Mouse (Mus musculus): ENCODE data around the gene Inip. TPM values are rescaled to one million over a fixed set of nuclear protein-coding genes. Genes with fewer than 3 reads are reported as not detected.

Inip gene
- polyA plus RNA-seq, 1 experiment from 2014 or later = 16.7 TPM

GRCm38 (mm10) chr4:59787126-59787525, 14.3 kb downstream of the Inip start:
- Histone ChIP-seq H3K4me2 (replicated peaks; ENCODE audit: low read depth) (no peak overlapping the region), H3K9me3 (ENCODE audit: control insufficient read depth) (no peaks in the 10 kb centered on the region), H3K27me3 (replicated peaks; ENCODE audit: control insufficient read depth, insufficient read depth, low read length) (no peaks in the 10 kb centered on the region), H3K27ac (ENCODE audit: low read depth, low read length) (no peak overlapping the region), H3K4me1 (replicated peaks; ENCODE audit: control insufficient read depth, insufficient read depth, low read length) (no peaks in the 10 kb centered on the region), H3K36me3 (ENCODE audit: control insufficient read depth, insufficient read depth) (no peaks in the 10 kb centered on the region), H3K4me3 (ENCODE audit: low read depth, low read length) (no peak overlapping the region), H3K9ac (ENCODE audit: low read depth, low read length) (no peak overlapping the region)
- TF ChIP-seq CTCF (IDR thresholded peaks at IDR 0.05; ENCODE audit: low read depth) = no peak
- no peak for ATAC-seq
- WGBS = 71% methylated on average over 6 of the region's 6 CpGs

- Histone ChIP-seq H3K36me3 (ENCODE audit: control insufficient read depth, insufficient read depth) (no peaks in the 10 kb centered on the region), H3K9me3 (ENCODE audit: control insufficient read depth) (no peaks in the 10 kb centered on the region), H3K27me3 (replicated peaks; ENCODE audit: control insufficient read depth, insufficient read depth, low read length) (no peaks in the 10 kb centered on the region), H3K9ac (ENCODE audit: low read depth, low read length) (no peak overlapping the region), H3K4me1 (replicated peaks; ENCODE audit: control insufficient read depth, insufficient read depth, low read length) (no peaks in the 10 kb centered on the region), H3K4me2 (replicated peaks; ENCODE audit: low read depth) (no peak overlapping the region), H3K27ac (ENCODE audit: low read depth, low read length) (no peak overlapping the region), H3K4me3 (ENCODE audit: low read depth, low read length) (no peak overlapping the region)
- WGBS = under 1% methylated on average over 7 of the region's 7 CpGs
- TF ChIP-seq CTCF (IDR thresholded peaks at IDR 0.05; ENCODE audit: low read depth) = peak; percentile 96
- ATAC-seq = no peak
These were observed 14.7 kb downstream of the Inip start for GRCm38 (mm10) chr4:59786661-59787060.

- no peak for ATAC-seq
- Histone ChIP-seq H3K4me2 (replicated peaks; ENCODE audit: low read depth) (no peak overlapping the region), H3K9ac (ENCODE audit: low read depth, low read length) (no peak overlapping the region), H3K4me1 (replicated peaks; ENCODE audit: control insufficient read depth, insufficient read depth, low read length) (no peaks in the 10 kb centered on the region), H3K27ac (ENCODE audit: low read depth, low read length) (no peak overlapping the region), H3K9me3 (ENCODE audit: control insufficient read depth) (no peaks in the 10 kb centered on the region), H3K4me3 (ENCODE audit: low read depth, low read length) (no peak overlapping the region), H3K36me3 (ENCODE audit: control insufficient read depth, insufficient read depth) (no peaks in the 10 kb centered on the region), H3K27me3 (replicated peaks; ENCODE audit: control insufficient read depth, insufficient read depth, low read length) (no peaks in the 10 kb centered on the region)
- WGBS = 13% methylated on average over 2 of the region's 2 CpGs
- TF ChIP-seq CTCF (IDR thresholded peaks at IDR 0.05; ENCODE audit: low read depth) = no peak
These were observed 16.0 kb downstream of the Inip start for GRCm38 (mm10) chr4:59785412-59785811.

GRCm38 (mm10) chr4:59783685-59784279, 17.6 kb downstream of the Inip start:
- Histone ChIP-seq H3K9me3 (ENCODE audit: control insufficient read depth) (no peaks in the 10 kb centered on the region), H3K4me2 (replicated peaks; ENCODE audit: low read depth) (peak overlapping the region; percentile 80), H3K9ac (ENCODE audit: low read depth, low read length) (peak overlapping the region; percentile 81), H3K36me3 (ENCODE audit: control insufficient read depth, insufficient read depth) (no peaks in the 10 kb centered on the region), H3K4me1 (replicated peaks; ENCODE audit: control insufficient read depth, insufficient read depth, low read length) (no peaks in the 10 kb centered on the region), H3K4me3 (ENCODE audit: low read depth, low read length) (peak overlapping the region; percentile 99), H3K27me3 (replicated peaks; ENCODE audit: control insufficient read depth, insufficient read depth, low read length) (no peaks in the 10 kb centered on the region), H3K27ac (ENCODE audit: low read depth, low read length) (no peak overlapping the region; the same call in 1 of the 2 replicates)
- whole genome bisulfite sequencing = under 1% methylated on average over 36 of the region's 36 CpGs
- TF ChIP-seq CTCF (IDR thresholded peaks at IDR 0.05; ENCODE audit: low read depth) = no peak
- ATAC-seq = peak; percentile 97

- peak; percentile 42 for ATAC-seq
- no peaks in the 10 kb centered on the region for H3K4me1 ChIP-seq (replicated peaks; ENCODE audit: control insufficient read depth, insufficient read depth, low read length)
- H3K9me3 ChIP-seq (ENCODE audit: control insufficient read depth) = no peaks in the 10 kb centered on the region
- peak overlapping the region; percentile 81 for H3K9ac ChIP-seq (ENCODE audit: low read depth, low read length)
- no peak for TF ChIP-seq CTCF (IDR thresholded peaks at IDR 0.05; ENCODE audit: low read depth)
- under 1% methylated on average over 47 of the region's 47 CpGs for WGBS
- no peaks in the 10 kb centered on the region for H3K36me3 ChIP-seq (ENCODE audit: control insufficient read depth, insufficient read depth)
- H3K27me3 ChIP-seq (replicated peaks; ENCODE audit: control insufficient read depth, insufficient read depth, low read length) = no peaks in the 10 kb centered on the region
- peak overlapping the region; percentile 80 for H3K4me2 ChIP-seq (replicated peaks; ENCODE audit: low read depth)
- H3K27ac ChIP-seq (ENCODE audit: low read depth, low read length) = no peak overlapping the region; the same call in 1 of the 2 replicates
- peak overlapping the region; percentile 99 for H3K4me3 ChIP-seq (ENCODE audit: low read depth, low read length)
These were observed 18.3 kb downstream of the Inip start for GRCm38 (mm10) chr4:59782853-59783684.

- no peak overlapping the region for H3K27ac ChIP-seq (ENCODE audit: low read depth, low read length)
- no peaks in the 10 kb centered on the region for H3K4me1 ChIP-seq (replicated peaks; ENCODE audit: control insufficient read depth, insufficient read depth, low read length)
- no peaks in the 10 kb centered on the region for H3K27me3 ChIP-seq (replicated peaks; ENCODE audit: control insufficient read depth, insufficient read depth, low read length)
- no peak overlapping the region for H3K4me2 ChIP-seq (replicated peaks; ENCODE audit: low read depth)
- H3K4me3 ChIP-seq (ENCODE audit: low read depth, low read length) = no peak overlapping the region
- ATAC-seq = no peak
- no peak overlapping the region for H3K9ac ChIP-seq (ENCODE audit: low read depth, low read length)
- H3K9me3 ChIP-seq (ENCODE audit: control insufficient read depth) = no peaks in the 10 kb centered on the region
- H3K36me3 ChIP-seq (ENCODE audit: control insufficient read depth, insufficient read depth) = no peaks in the 10 kb centered on the region
- peak; percentile 67 for TF ChIP-seq CTCF (IDR thresholded peaks at IDR 0.05; ENCODE audit: low read depth)
- 8% methylated on average over 1 of the region's 1 CpGs for WGBS
These were observed 20.8 kb downstream of the Inip start for GRCm38 (mm10) chr4:59780568-59780967.
